8 mouse cellular contexts compared by ENCODE assay signal in the genomic region with DNA sequence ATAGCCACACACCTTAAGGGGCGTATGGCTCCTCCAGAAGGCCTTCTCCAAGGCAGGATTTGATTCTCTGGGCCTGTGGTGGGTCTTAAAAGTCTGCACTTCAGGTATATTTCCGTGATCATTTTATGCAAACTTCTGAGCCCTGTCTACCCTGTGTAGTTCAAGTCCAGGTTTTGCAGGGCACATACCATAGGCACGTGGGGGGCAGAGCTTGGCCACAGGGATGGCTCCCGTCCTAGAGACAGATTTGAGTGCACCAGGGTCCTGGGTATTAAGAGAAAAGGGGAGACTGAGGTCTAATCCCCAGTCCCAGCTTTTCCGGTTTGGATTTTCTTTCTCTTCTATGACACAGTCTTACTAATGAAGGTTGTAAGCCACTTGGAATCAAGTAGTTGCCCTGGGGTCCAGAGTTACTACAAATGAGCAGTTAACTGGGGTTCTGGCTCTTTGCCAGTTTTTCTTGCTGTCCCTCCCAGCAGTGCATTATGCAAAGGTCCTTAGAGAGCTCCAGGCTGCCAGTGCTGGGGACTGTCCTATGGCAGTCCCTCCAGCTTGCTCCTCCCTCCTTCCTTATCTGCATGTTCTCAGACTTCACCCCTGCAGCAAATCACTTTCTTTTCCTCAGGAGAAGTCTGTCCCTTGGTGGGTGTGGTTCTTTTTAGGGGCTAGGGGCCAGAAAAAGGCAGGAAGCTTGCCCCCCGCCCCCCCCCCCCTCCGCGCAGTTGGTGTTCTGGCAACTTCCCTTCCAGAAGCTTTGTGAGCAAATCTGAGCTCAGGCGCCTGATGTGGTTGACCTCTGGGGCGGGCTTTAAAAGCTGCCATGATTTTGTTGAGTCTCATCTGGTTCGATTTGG.
DNase-seq lines count a peak whose midpoint lies in the region; ATAC-seq lines count a peak whose summit lies in the region.

No protein-coding gene starts in this region.

- H3K27me3 ChIP-seq in embryonic facial prominence, embryonic 10.5 days (replicated peaks; ENCODE audit: low read depth, poor library complexity, severe bottlenecking): no peaks in the 10 kb centered on the region
- H3K27me3 ChIP-seq in heart, embryonic 14.5 days (ENCODE audit: control insufficient read depth, insufficient read depth, low read length): no peaks in the 10 kb centered on the region
- no peaks in the 10 kb centered on the region for H3K27me3 ChIP-seq in kidney, embryonic 15.5 days
- no peaks in the 10 kb centered on the region for H3K27me3 ChIP-seq in stomach, embryonic 15.5 days (replicated peaks)

- H3K4me1 ChIP-seq in embryonic facial prominence, embryonic 10.5 days: peaks cover 27% of the 10 kb centered on the region
- H3K4me1 ChIP-seq in heart, embryonic 14.5 days (ENCODE audit: control insufficient read depth in 2 of 2, insufficient read depth in 2 of 2, low read length in 2 of 2): peaks cover 10 to 19% of the 10 kb centered on the region in 2 experiments
- peaks cover 26% of the 10 kb centered on the region for H3K4me1 ChIP-seq in kidney, embryonic 15.5 days
- H3K4me1 ChIP-seq in stomach, embryonic 15.5 days: peaks cover 13% of the 10 kb centered on the region; the same call in 1 of the 2 replicates

- peaks cover 17% of the 10 kb centered on the region for H3K9me3 ChIP-seq in embryonic facial prominence, embryonic 10.5 days
- H3K9me3 ChIP-seq in heart, embryonic 14.5 days (ENCODE audit: control insufficient read depth, low read length): peaks cover 16% of the 10 kb centered on the region; the same call in 1 of the 2 replicates
- H3K9me3 ChIP-seq in kidney, embryonic 15.5 days (replicated peaks): peaks cover 5% of the 10 kb centered on the region; the same call in 1 of the 2 replicates
- no peaks in the 10 kb centered on the region for H3K9me3 ChIP-seq in stomach, embryonic 15.5 days

- peak overlapping the region; percentile 41 for H3K4me2 ChIP-seq in heart, embryonic 14.5 days (ENCODE audit: low read length)
- H3K4me2 ChIP-seq in kidney, embryonic 15.5 days: 0 out of 2 replicates have a peak overlapping the region, but pooled peaks have one; percentile 17
- H3K4me2 ChIP-seq in stomach, embryonic 15.5 days: 0 out of 2 replicates have a peak overlapping the region, but pooled peaks have one; percentile 16

- 50% methylated on average over 11 of the region's 11 CpGs for WGBS in embryonic facial prominence, embryonic 10.5 days
- WGBS in heart, embryonic 14.5 days: 43% methylated on average over 11 of the region's 11 CpGs
- WGBS in kidney, embryonic 15.5 days: 44% methylated on average over 11 of the region's 11 CpGs
- 38% methylated on average over 10 of the region's 11 CpGs for WGBS in stomach, embryonic 15.5 days

- peak; percentile 1 for DNase-seq in MEL-GATA-1-ER (ENCODE audit: extremely low read depth, low read depth)
- peak; percentile 59 for DNase-seq in embryonic facial prominence, embryonic 10.5 days (ENCODE audit: low spot score)
- DNase-seq in lung, postnatal 14 days: peak; percentile 43
- no peak for DNase-seq in Muller cell, postnatal 12 days (ENCODE audit: inconsistent ontology term)
- DNase-seq in urinary bladder, postnatal 25 days (ENCODE audit: low spot score): no peak

- 0 out of 2 replicates have a peak overlapping the region, but pooled peaks have one; percentile 23 for H3K4me3 ChIP-seq in embryonic facial prominence, embryonic 10.5 days
- H3K4me3 ChIP-seq in heart, embryonic 14.5 days (ENCODE audit: control insufficient read depth in 1 of 2, insufficient read depth in 1 of 2, low read depth in 1 of 2, low read length in 2 of 2): peak overlapping the region; percentile 0 to 8; a peak in 1 of 4 replicates
- no peak overlapping the region for H3K4me3 ChIP-seq in kidney, embryonic 15.5 days (replicated peaks)
- no peak overlapping the region for H3K4me3 ChIP-seq in stomach, embryonic 15.5 days (replicated peaks)

- 0 out of 2 replicates have a peak, but pooled peaks cover 4% of the 10 kb centered on the region for H3K36me3 ChIP-seq in embryonic facial prominence, embryonic 10.5 days (replicated peaks)
- H3K36me3 ChIP-seq in heart, embryonic 14.5 days (ENCODE audit: control insufficient read depth, insufficient read depth, low read length): no peaks in the 10 kb centered on the region
- H3K36me3 ChIP-seq in kidney, embryonic 15.5 days: no peaks in the 10 kb centered on the region
- H3K36me3 ChIP-seq in stomach, embryonic 15.5 days: no peaks in the 10 kb centered on the region

- peak; percentile 94 for ATAC-seq in heart, embryonic 14.5 days (ENCODE audit: insufficient number of reproducible peaks, insufficient read depth, low FRiP score, low read depth)
- ATAC-seq in kidney, embryonic 15.5 days (replicated peaks; ENCODE audit: low FRiP score): peak; percentile 96
- ATAC-seq in stomach, embryonic 15.5 days (ENCODE audit: insufficient read depth, low FRiP score, low read depth): peak; percentile 96

- no peak overlapping the region for H3K9ac ChIP-seq in heart, embryonic 14.5 days (ENCODE audit: low read length)
- no peak overlapping the region for H3K9ac ChIP-seq in kidney, embryonic 15.5 days
- no peak overlapping the region for H3K9ac ChIP-seq in stomach, embryonic 15.5 days

- H3K27ac ChIP-seq in embryonic facial prominence, embryonic 10.5 days (replicated peaks): peak overlapping the region; percentile 77
- H3K27ac ChIP-seq in heart, embryonic 14.5 days (replicated peaks in 1 of 2; ENCODE audit: control insufficient read depth in 1 of 2, insufficient read depth in 1 of 2, low read depth in 2 of 2, low read length in 2 of 2): peak overlapping the region; percentile 34 to 64
- peak overlapping the region; percentile 89 for H3K27ac ChIP-seq in kidney, embryonic 15.5 days
- H3K27ac ChIP-seq in stomach, embryonic 15.5 days: peak overlapping the region; percentile 75

Comparison
In these comparisons a context has a peak if more than half of its experiments do, and no peak if none do; other contexts are left out.
1. DNase-seq: peak in MEL-GATA-1-ER (single experiment), embryonic facial prominence, embryonic 10.5 days (single experiment) and lung, postnatal 14 days (single experiment); none in Muller cell, postnatal 12 days (single experiment) and urinary bladder, postnatal 25 days (single experiment).
2. H3K4me3 ChIP-seq: peak in embryonic facial prominence, embryonic 10.5 days (single experiment) and heart, embryonic 14.5 days (2 of 2); none in kidney, embryonic 15.5 days (single experiment) and stomach, embryonic 15.5 days (single experiment).
3. Peak in every context shown above with its lines, with median percentiles within 50 percentile points of each other: H3K27ac ChIP-seq, ATAC-seq and H3K4me2 ChIP-seq.